Mouse (Mus musculus) frontal cortex, adult 2 months (tissue): ENCODE data around the gene Glt8d1. TPM values are rescaled to one million over a fixed set of nuclear protein-coding genes. Genes with fewer than 3 reads are reported as not detected.

Experiments
- DNase-seq, 2 experiments: peaks; one replicate each; pipeline ENCODE4 v3.0.0; 2022; ENCODE audit warnings: low spot score in 1 of 2; ENCODE audit errors: extremely low spot score in 1 of 2
- polyA plus RNA-seq: library from polyadenylated mRNA; depleted of rRNA; stranded (reverse); fragments of >200 nt; gene quantifications from 2 replicates; pipeline ENCODE4 v1.2.3, GENCODE M21; 2012; rRNA removed

Gene Glt8d1
- polyA plus RNA-seq: 118 and 124 TPM in 2 replicates

GRCm38 (mm10) chr14:31001307-31002205 lies at the start of gene Glt8d1, which contains the start of gene Spcs1:
Glt8d1 (plus strand) TSS chr14:31001400.
Spcs1 (minus strand) TSS chr14:31001672.
- peak; percentile 45 to 83 for DNase-seq

GRCm38 (mm10) chr14:30958517-30958916 lies 42.7 kb upstream of the Glt8d1 start:
- DNase-seq: no peak

- DNase-seq: no peak
Measured at GRCm38 (mm10) chr14:30959031-30959430, 42.2 kb upstream of the Glt8d1 start.

GRCm38 (mm10) chr14:30960366-30960765 lies 40.8 kb upstream of the Glt8d1 start:
- DNase-seq: no peak

- DNase-seq: peak; percentile 72 to 80
Measured at GRCm38 (mm10) chr14:30974204-30974603, 27.0 kb upstream of the Glt8d1 start.

- DNase-seq: no peak
Measured at GRCm38 (mm10) chr14:30976222-30976621, 25.0 kb upstream of the Glt8d1 start.

GRCm38 (mm10) chr14:30996417-30996816 lies 4.8 kb upstream of the Glt8d1 start:
- no peak for DNase-seq

- no peak for DNase-seq
Measured at GRCm38 (mm10) chr14:31000356-31000755, 844 bp upstream of the Glt8d1 start.

GRCm38 (mm10) chr14:31000816-31001306 lies 339 bp upstream of the Glt8d1 start:
- no peak for DNase-seq

- no peak for DNase-seq
Measured at GRCm38 (mm10) chr14:31004527-31004926, 3.3 kb downstream of the Glt8d1 start.

- DNase-seq: no peak
Measured at GRCm38 (mm10) chr14:31006779-31007178, 5.6 kb downstream of the Glt8d1 start.

- DNase-seq: peak in 1 of 2 experiments; percentile 13
Measured at GRCm38 (mm10) chr14:31011588-31011987, 10.4 kb downstream of the Glt8d1 start.

GRCm38 (mm10) chr14:31013928-31014327 lies 12.7 kb downstream of the Glt8d1 start:
- no peak for DNase-seq

- DNase-seq: no peak
Measured at GRCm38 (mm10) chr14:31016063-31016462, 14.9 kb downstream of the Glt8d1 start.

GRCm38 (mm10) chr14:31017854-31018253 lies 16.7 kb downstream of the Glt8d1 start:
- DNase-seq: no peak

GRCm38 (mm10) chr14:31018860-31019291 lies 17.7 kb downstream of the Glt8d1 start, which contains the start of the genes Pbrm1 and Gnl3:
Pbrm1 (plus strand) TSS chr14:31019138.
Gnl3 (minus strand) TSS chr14:31019152.
- DNase-seq: peak; percentile 94 to 97

GRCm38 (mm10) chr14:31019331-31020205 lies 18.4 kb downstream of the Glt8d1 start:
- peak in 1 of 2 experiments; percentile 46 for DNase-seq

GRCm38 (mm10) chr14:31022579-31022978 lies 21.4 kb downstream of the Glt8d1 start:
- no peak for DNase-seq

- DNase-seq: no peak
Measured at GRCm38 (mm10) chr14:31025785-31026184, 24.6 kb downstream of the Glt8d1 start.

- DNase-seq: no peak
Measured at GRCm38 (mm10) chr14:31045296-31045695, 44.1 kb downstream of the Glt8d1 start.

GRCm38 (mm10) chr14:31045817-31046216 lies 44.6 kb downstream of the Glt8d1 start:
- DNase-seq: no peak
